Mouse (Mus musculus): Measurements from ENCODE around the gene Ngdn. TPM values are rescaled to one million over a fixed set of nuclear protein-coding genes. Genes with fewer than 3 reads are reported as not detected.

The Ngdn gene
- total and polyA plus RNA-seq, 3 experiments: 75.4 to 111 (median 77.9) TPM

DNA sequence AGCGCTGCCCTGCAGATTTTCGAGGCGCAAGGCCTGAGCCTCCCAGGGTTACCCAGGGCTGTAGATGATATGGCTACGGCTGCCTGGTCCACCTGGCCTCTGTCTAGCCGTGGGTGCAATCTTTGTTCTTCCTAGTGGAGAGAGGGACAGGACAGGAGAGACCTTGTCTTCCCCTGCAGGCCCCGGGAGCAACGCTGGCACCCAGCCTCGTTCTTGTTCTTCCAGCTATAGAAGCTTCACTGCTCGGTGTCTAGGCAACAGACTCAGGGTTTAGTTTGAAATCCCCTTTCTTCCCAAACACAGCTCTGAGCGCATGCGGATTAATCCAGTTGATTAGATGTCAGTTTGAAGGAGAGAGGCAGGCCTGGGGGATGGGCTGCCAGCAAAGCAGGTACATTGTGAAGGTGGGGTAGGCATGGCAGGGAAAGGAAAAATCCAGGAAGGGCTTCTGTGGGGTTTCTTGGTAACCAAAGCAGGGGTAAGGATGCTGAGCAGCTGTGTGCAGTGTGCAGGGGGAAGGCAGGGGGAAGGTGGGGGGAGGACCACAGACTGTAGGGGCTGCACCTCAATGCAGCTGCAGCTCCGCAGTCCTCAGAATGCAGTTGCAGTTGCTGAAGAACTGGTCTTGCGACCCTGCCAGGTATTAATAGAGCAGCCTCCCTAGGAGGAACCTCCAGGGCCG lies 19.7 kb upstream of the Ngdn start:
- dilution Hi-C loops (cut with MboI; ENCODE audit: extremely low pct_ligation_motif_present, extremely low pct_unique_long_range_greater_than_20kb, low sequenced_read_pairs): no loop called here
- Histone ChIP-seq H3K4me3 (replicated peaks in 1 of 3; ENCODE audit: low read depth in 2 of 3, low read length in 2 of 3, poor library complexity in 1 of 3) (no peak overlapping the region), H3K27me3 (replicated peaks) (peaks cover 79% of the 10 kb centered on the region), H3K4me2 (ENCODE audit: insufficient read depth, low read depth, poor library complexity, severe bottlenecking) (no peak overlapping the region), H3K4me1 (ENCODE audit: control insufficient read depth in 1 of 2, insufficient read depth in 2 of 2) (no peaks in the 10 kb centered on the region), H3K27ac (ENCODE audit: insufficient read depth, low read depth) (no peak overlapping the region), H3K79me2 (replicated peaks; ENCODE audit: control insufficient read depth, extremely low read depth, insufficient read depth, poor library complexity, severe bottlenecking) (no peaks in the 10 kb centered on the region), H3K9ac (ENCODE audit: insufficient read depth, low read depth) (no peak overlapping the region), H3K36me3 (replicated peaks in 1 of 2; ENCODE audit: control insufficient read depth in 1 of 2, insufficient read depth in 1 of 2, low read length in 1 of 2) (no peaks in the 10 kb centered on the region), H3K9me3 (replicated peaks; ENCODE audit: low read length) (no peaks in the 10 kb centered on the region)
- TF ChIP-seq ETS1 (conservative IDR thresholded peaks at IDR 0.05; ENCODE audit: low read depth, low read length) (no peak), JUND (conservative IDR thresholded peaks at IDR 0.05; ENCODE audit: low read depth, low read length) (no peak), PAX5 (IDR thresholded peaks at IDR 0.05; ENCODE audit: low read length) (no peak), TCF12 (IDR thresholded peaks at IDR 0.05; ENCODE audit: low read depth, low read length) (no peak), KAT2A (IDR thresholded peaks at IDR 0.05; ENCODE audit: insufficient replicate concordance, low read length) (no peak), GABPA (IDR thresholded peaks at IDR 0.05; ENCODE audit: insufficient replicate concordance, low read depth, low read length) (no peak), USF1 (IDR thresholded peaks at IDR 0.05; ENCODE audit: low read depth, low read length) (no peak), MYC (IDR thresholded peaks at IDR 0.05; ENCODE audit: low read depth, low read length) (no peak)
- in situ Hi-C loops (cut with MboI; ENCODE audit: low pct_ligation_motif_present, low pct_unique_long_range_greater_than_20kb, low sequenced_read_pairs): loop anchor here (5.0 kb wide), 1 partner anchor 33 kb away; no protein-coding TSS in a partner anchor
- DNase-seq (ENCODE audit: extremely low read depth): no peak

DNA sequence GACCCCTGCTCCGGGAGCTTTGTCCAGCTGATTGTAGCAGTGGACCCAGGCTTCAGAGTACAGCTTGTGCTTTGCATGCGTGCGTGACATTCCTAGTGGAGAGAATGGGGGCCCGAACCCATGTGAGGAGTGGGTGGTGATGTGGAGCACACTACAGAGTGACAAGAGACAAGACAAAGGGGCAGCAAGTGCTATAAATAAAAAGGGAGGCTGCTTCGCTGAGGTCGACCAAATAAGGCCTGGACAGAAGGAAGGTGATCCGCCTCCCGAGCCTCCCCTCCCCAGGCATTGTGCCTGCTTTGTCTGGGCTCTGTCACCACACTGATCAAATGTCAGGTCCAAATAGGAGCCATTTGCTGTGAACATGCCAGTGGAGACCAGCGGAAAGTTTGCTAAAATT lies 18.5 kb upstream of the Ngdn start:
- no peak overlapping the region for H3K4me3 ChIP-seq (replicated peaks in 1 of 3; ENCODE audit: low read depth in 2 of 3, low read length in 2 of 3, poor library complexity in 1 of 3)
- dilution Hi-C loops (cut with MboI; ENCODE audit: extremely low pct_ligation_motif_present, extremely low pct_unique_long_range_greater_than_20kb, low sequenced_read_pairs) (no loop called here), in situ Hi-C loops (cut with MboI; ENCODE audit: low pct_ligation_motif_present, low pct_unique_long_range_greater_than_20kb, low sequenced_read_pairs) (loop anchor here (5.0 kb wide), 1 partner anchor 34 kb away; no protein-coding TSS in a partner anchor)
- no peak overlapping the region for H3K4me2 ChIP-seq (ENCODE audit: insufficient read depth, low read depth, poor library complexity, severe bottlenecking)
- H3K27ac ChIP-seq (ENCODE audit: insufficient read depth, low read depth): no peak overlapping the region
- TF ChIP-seq ZNF384 (IDR thresholded peaks at IDR 0.05; ENCODE audit: low read depth, low read length) (no peak), MEF2A (IDR thresholded peaks at IDR 0.05; ENCODE audit: borderline replicate concordance, low read depth, low read length) (no peak), ZC3H11A (IDR thresholded peaks at IDR 0.05; ENCODE audit: low read depth, low read length) (no peak), MXI1 (IDR thresholded peaks at IDR 0.05; ENCODE audit: low read depth, low read length) (no peak), SMC3 (IDR thresholded peaks at IDR 0.05; ENCODE audit: low read depth, low read length) (no peak), MAX (IDR thresholded peaks at IDR 0.05; ENCODE audit: low read length) (no peak), POLR2A (IDR thresholded peaks at IDR 0.05; ENCODE audit: low read depth, low read length) (no peak), NELFE (IDR thresholded peaks at IDR 0.05; ENCODE audit: low read depth, low read length) (no peak), EP300 (IDR thresholded peaks at IDR 0.05; ENCODE audit: low read length) (no peak), TCF12 (IDR thresholded peaks at IDR 0.05; ENCODE audit: low read depth, low read length) (no peak), NRF1 (IDR thresholded peaks at IDR 0.05; ENCODE audit: low read depth, low read length) (no peak), JUND (conservative IDR thresholded peaks at IDR 0.05; ENCODE audit: low read depth, low read length) (no peak)
- H3K36me3 ChIP-seq (replicated peaks in 1 of 2; ENCODE audit: control insufficient read depth in 1 of 2, insufficient read depth in 1 of 2, low read length in 1 of 2): no peaks in the 10 kb centered on the region
- H3K9me3 ChIP-seq (replicated peaks; ENCODE audit: low read length): peaks cover 6% of the 10 kb centered on the region
- no peaks in the 10 kb centered on the region for H3K79me2 ChIP-seq (replicated peaks; ENCODE audit: control insufficient read depth, extremely low read depth, insufficient read depth, poor library complexity, severe bottlenecking)
- H3K4me1 ChIP-seq (ENCODE audit: control insufficient read depth in 1 of 2, insufficient read depth in 2 of 2): no peaks in the 10 kb centered on the region
- H3K9ac ChIP-seq (ENCODE audit: insufficient read depth, low read depth): no peak overlapping the region
- H3K27me3 ChIP-seq (replicated peaks): peaks cover 78% of the 10 kb centered on the region
- DNase-seq (ENCODE audit: extremely low read depth): no peak

Measured in CH12.LX (cell line).